Mouse (Mus musculus) hindbrain, postnatal 0 days (tissue): ENCODE results near the gene Pth1r. TPM values are rescaled to one million over a fixed set of nuclear protein-coding genes. Genes with fewer than 3 reads are reported as not detected.

Source experiments
- ATAC-seq: fragments of 200-750 bp; cut with Nextera tagmentation; 2 replicates; pipeline ENCODE4 v1.8.0; 2017; ENCODE audit warnings: mild to moderate bottlenecking, moderate TSS enrichment, moderate library complexity
- DNase-seq: peaks from one replicate; pipeline ENCODE4 v3.0.0-alpha.2; 2015; ENCODE audit warnings: low spot score
- H3K27ac ChIP-seq: fragments of 300-500 bp; sonication (generic); 2 replicates; pipeline ENCODE4 v1.5.1; 2014; ENCODE audit warnings: mild to moderate bottlenecking
- H3K27me3 ChIP-seq: fragments of 300-500 bp; sonication (generic); 2 replicates; pipeline ENCODE4 v1.6.1; 2014; ENCODE audit warnings: low read length, mixed read lengths; ENCODE audit not compliant: insufficient read depth
- H3K36me3 ChIP-seq: fragments of 300-500 bp; sonication (generic); 2 replicates; pipeline ENCODE4 v1.6.1; 2014; ENCODE audit warnings: low read length, mixed read lengths; ENCODE audit not compliant: insufficient read depth
- H3K4me1 ChIP-seq: fragments of 300-500 bp; sonication (generic); 2 replicates; pipeline ENCODE4 v1.6.1; 2014; ENCODE audit warnings: antibody characterized with exemption, low read length, mixed read lengths; ENCODE audit not compliant: insufficient read depth
- H3K4me2 ChIP-seq: fragments of 300-500 bp; sonication (generic); 2 replicates; pipeline ENCODE4 v1.6.1; 2014; ENCODE audit warnings: low read depth, mild to moderate bottlenecking, low read length, moderate library complexity, mixed read lengths
- H3K4me3 ChIP-seq: fragments of 300-500 bp; sonication (generic); 2 replicates; pipeline ENCODE4 v1.5.1; 2014; ENCODE audit warnings: low read length
- H3K9ac ChIP-seq: fragments of 300-500 bp; sonication (generic); replicated peaks from 2 replicates; pipeline ENCODE4 v1.6.1; 2014; ENCODE audit warnings: mild to moderate bottlenecking, low read length, moderate library complexity, mixed read lengths
- H3K9me3 ChIP-seq: fragments of 300-500 bp; sonication (generic); 2 replicates; pipeline ENCODE4 v1.6.1; 2016; ENCODE audit warnings: low read length, mixed read lengths
- CTCF ChIP-seq: IDR thresholded peaks from 2 replicates; pipeline ENCODE4 v1.5.1; 2016; ENCODE audit warnings: antibody characterized with exemption, control low read depth, low read depth
- WGBS: fragments of 180-500 bp; shearing (Covaris S2); extraction: QIAGEN DNeasy Blood & Tissue Kit; methylation state at CpG from one replicate; pipeline ENCODE4 v1.1.7; 2014; 5-methylcytosine and 5-hydroxymethylcytosine counted together
- polyA plus RNA-seq: library from polyadenylated mRNA; unstranded; fragments of >200 nt; fragmentation: Nextera tagmentation; extraction: Ambion mirVana; gene quantifications from 2 replicates; pipeline ENCODE4 v1.2.1, GENCODE M21; 2015
- total RNA-seq: library from RNA; depleted of rRNA; stranded (reverse); fragments of >200 nt; gene quantifications from 2 replicates; pipeline ENCODE4 v1.2.3, GENCODE M21; 2014; rRNA removed

Pth1r gene
- total and polyA plus RNA-seq, 2 experiments from 2014 or later, result 12.5 to 29.2 TPM

DNA sequence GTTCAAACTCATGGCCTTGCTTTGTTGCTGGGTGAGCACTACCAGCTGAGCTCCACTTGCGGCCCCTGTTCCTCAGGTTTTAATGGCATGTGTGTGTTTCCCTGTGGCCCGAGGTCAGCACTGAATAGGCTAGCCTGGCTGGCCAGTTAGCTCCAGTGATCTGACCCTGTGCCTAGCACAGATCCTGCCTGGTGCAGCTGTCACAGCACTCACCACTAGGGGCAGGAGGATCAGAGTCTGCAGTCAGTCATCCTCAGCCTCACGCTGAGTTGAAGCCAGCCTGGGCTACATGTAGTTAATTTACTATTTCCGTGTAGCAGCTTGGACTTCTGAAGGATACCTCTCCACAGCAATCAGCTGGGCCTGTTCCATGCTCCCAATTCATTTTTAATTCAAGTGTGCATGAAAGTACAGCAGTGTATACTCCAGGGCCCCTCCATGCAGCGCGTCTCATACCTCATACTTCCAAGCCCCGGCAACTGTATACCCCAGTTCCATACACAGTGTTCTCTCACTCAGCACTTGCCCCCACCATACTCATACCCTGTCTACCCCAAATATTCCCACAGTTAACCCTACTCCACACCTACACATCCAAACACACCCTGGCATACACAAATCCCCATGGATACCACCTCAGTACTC lies 74.4 kb downstream of the Pth1r start:
- peak; percentile 76 for TF ChIP-seq CTCF

More for the DNA sequence above, 74.4 kb downstream of the Pth1r start:
- Histone ChIP-seq H3K4me3 (no peak overlapping the region), H3K36me3 (no peaks in the 10 kb centered on the region), H3K27ac (peak overlapping the region; percentile 72; the same call in 1 of the 2 replicates), H3K9me3 (no peaks in the 10 kb centered on the region), H3K27me3 (no peaks in the 10 kb centered on the region), H3K4me1 (no peaks in the 10 kb centered on the region), H3K9ac (no peak overlapping the region), H3K4me2 (no peak overlapping the region)
- DNase-seq (peak; percentile 40), ATAC-seq (peak; percentile 67)
- 54% methylated on average over 7 of the region's 7 CpGs for WGBS

Other genes starting within 250 kb of the Pth1r start
- gene Setd2, start 214.5 kb downstream of the Pth1r start, total RNA-seq, result 58.9 and 64.9 TPM in 2 replicates
- 24.7 and 25.6 TPM in 2 replicates for gene Setd2, start 214.5 kb downstream of the Pth1r start, polyA plus RNA-seq
- 23.1 and 30.6 TPM in 2 replicates for gene Nradd, start 122.7 kb downstream of the Pth1r start, total RNA-seq
- 18.7 and 19.3 TPM in 2 replicates for gene Nradd, start 122.7 kb downstream of the Pth1r start, polyA plus RNA-seq
- gene Nbeal2, start 93.0 kb downstream of the Pth1r start, total RNA-seq, result 9.0 and 11.5 TPM in 2 replicates
- 1.8 and 1.9 TPM in 2 replicates for gene Nbeal2, start 93.0 kb downstream of the Pth1r start, polyA plus RNA-seq
- gene Ccdc12, start 90.6 kb downstream of the Pth1r start, total RNA-seq, result 15.0 and 17.0 TPM in 2 replicates
- gene Ccdc12, start 90.6 kb downstream of the Pth1r start, polyA plus RNA-seq, result 108 and 113 TPM in 2 replicates
- gene Myl3, start 5.3 kb downstream of the Pth1r start, total RNA-seq, result 0.72 TPM in 1 of 2 replicates, not detected in the other
- gene Myl3, start 5.3 kb downstream of the Pth1r start, polyA plus RNA-seq, result 0.65 and 0.89 TPM in 2 replicates
- not detected in 2 replicates for gene Prss42, start 51.0 kb upstream of the Pth1r start, total RNA-seq
- not detected in 2 replicates for gene Prss42, start 51.0 kb upstream of the Pth1r start, polyA plus RNA-seq
- 0.10 TPM in 1 of 2 replicates, not detected in the other for gene Prss44, start 66.8 kb upstream of the Pth1r start, total RNA-seq
- not detected in 2 replicates for gene Prss44, start 66.8 kb upstream of the Pth1r start, polyA plus RNA-seq
- not detected in 2 replicates for gene Prss43, start 79.5 kb upstream of the Pth1r start, total RNA-seq
- 0.21 and 0.32 TPM in 2 replicates for gene Prss43, start 79.5 kb upstream of the Pth1r start, polyA plus RNA-seq
- gene Prss45, start 87.4 kb upstream of the Pth1r start, total RNA-seq, result 0.47 TPM in 1 of 2 replicates, not detected in the other
- gene Prss45, start 87.4 kb upstream of the Pth1r start, polyA plus RNA-seq, result 0.16 and 0.29 TPM in 2 replicates
- gene Prss46, start 97.4 kb upstream of the Pth1r start, total RNA-seq, result not detected in 2 replicates
- not detected in 2 replicates for gene Prss46, start 97.4 kb upstream of the Pth1r start, polyA plus RNA-seq
- gene Prss50, start 110.8 kb upstream of the Pth1r start, total RNA-seq, result 1.2 TPM in 2 replicates
- 1.4 and 1.7 TPM in 2 replicates for gene Prss50, start 110.8 kb upstream of the Pth1r start, polyA plus RNA-seq
- 10.7 and 16.3 TPM in 2 replicates for gene Als2cl, start 132.7 kb upstream of the Pth1r start, total RNA-seq
- 2.2 and 2.5 TPM in 2 replicates for gene Als2cl, start 132.7 kb upstream of the Pth1r start, polyA plus RNA-seq
- gene Tmie, start 133.0 kb upstream of the Pth1r start, total RNA-seq, result 5.7 and 6.8 TPM in 2 replicates
- gene Tmie, start 133.0 kb upstream of the Pth1r start, polyA plus RNA-seq, result 6.2 and 7.1 TPM in 2 replicates
- not detected in 2 replicates for gene Fam240a, start 169.7 kb upstream of the Pth1r start, total RNA-seq
- not detected in 2 replicates for gene Fam240a, start 169.7 kb upstream of the Pth1r start, polyA plus RNA-seq
- gene Tdgf1, start 199.0 kb upstream of the Pth1r start, total RNA-seq, result 1.5 TPM in 1 of 2 replicates, not detected in the other
- 0.66 and 0.87 TPM in 2 replicates for gene Tdgf1, start 199.0 kb upstream of the Pth1r start, polyA plus RNA-seq
- 0.78 and 8.3 TPM in 2 replicates for gene Lrrc2, start 204.4 kb upstream of the Pth1r start, total RNA-seq
- gene Lrrc2, start 204.4 kb upstream of the Pth1r start, polyA plus RNA-seq, result 1.3 and 2.6 TPM in 2 replicates
- 1.4 TPM in 1 of 2 replicates, not detected in the other for gene Rtp3, start 243.4 kb upstream of the Pth1r start, total RNA-seq
- not detected in 2 replicates for gene Rtp3, start 243.4 kb upstream of the Pth1r start, polyA plus RNA-seq